ENCODE assay signal across 8 mouse cellular contexts in genomic region chr11:4096054-4096984, GRCm38 (mm10). TPM values are rescaled to one million over a fixed set of nuclear protein-coding genes. Genes with fewer than 3 reads are reported as not detected.
DNase-seq lines count a peak whose midpoint lies in the region; ATAC-seq and TF ChIP-seq lines count a peak whose summit lies in the region.

No protein-coding gene starts in this region.

- peaks cover 4 to 5% of the 10 kb centered on the region in 2 experiments; a peak in 2 of 4 replicates for H3K4me1 ChIP-seq in ES-E14 (ENCODE audit: control insufficient read depth in 2 of 2, insufficient read depth in 2 of 2, low read length in 2 of 2, poor library complexity in 1 of 2)
- H3K4me1 ChIP-seq in forebrain, embryonic 15.5 days, result peaks cover 27% of the 10 kb centered on the region
- peaks cover 5% of the 10 kb centered on the region for H3K4me1 ChIP-seq in lung, adult 2 months (ENCODE audit: control insufficient read depth, insufficient read depth, low read length)

- peak; percentile 95; the same call in 1 of the 2 replicates for TF ChIP-seq POLR2A in lung, adult 2 months (IDR thresholded peaks at IDR 0.05; ENCODE audit: borderline replicate concordance, extremely low read depth, low read depth, low read length)

- peak overlapping the region; percentile 83 for H3K9ac ChIP-seq in ES-E14 (ENCODE audit: insufficient read depth, low read depth, low read length, poor library complexity, severe bottlenecking)
- peak overlapping the region; percentile 78 for H3K9ac ChIP-seq in forebrain, embryonic 15.5 days (replicated peaks)

- no peaks in the 10 kb centered on the region for H3K9me3 ChIP-seq in ES-E14 (ENCODE audit: control insufficient read depth, insufficient read depth, low read depth, low read length)
- H3K9me3 ChIP-seq in forebrain, embryonic 15.5 days, result no peaks in the 10 kb centered on the region

- intact Hi-C loops in heart, postnatal 25 days (cut with DNase I), result no loop called here

- in situ Hi-C loops in ES-E14 (cut with MboI; ENCODE audit: low sequenced_read_pairs in 2 of 2, unreplicated experiment in 2 of 2), result no loop called here

- 2% methylated on average over 45 of the region's 45 CpGs for WGBS in forebrain, embryonic 15.5 days
- WGBS in lung, adult 2 months, result 3% methylated on average over 45 of the region's 45 CpGs

- peak overlapping the region; percentile 74; the same call in 1 of the 2 replicates for H3K27ac ChIP-seq in ES-E14 (ENCODE audit: insufficient read depth, low read depth, low read length, poor library complexity, severe bottlenecking)
- H3K27ac ChIP-seq in forebrain, embryonic 15.5 days (replicated peaks), result peak overlapping the region; percentile 88

- peak; percentile 99 for DNase-seq in ES-E14 (ENCODE audit: low read depth, low spot score)
- DNase-seq in cerebellum, adult 11-12 months, result peak; percentile 99
- peak; percentile 98 for DNase-seq in heart, postnatal 25 days (ENCODE audit: low spot score)
- DNase-seq in layer of hippocampus, adult 18-20 months (ENCODE audit: low spot score in 2 of 2), result peak; percentile 98 to 99
- peak; percentile 95 for DNase-seq in lung, adult 2 months
- DNase-seq in thymus, adult 18-20 months, result peak; percentile 92 to 96

- peak overlapping the region; percentile 78 to 92 for H3K4me3 ChIP-seq in ES-E14 (ENCODE audit: insufficient read depth in 1 of 2, low read depth in 1 of 2, low read length in 2 of 2, poor library complexity in 1 of 2, severe bottlenecking in 1 of 2)
- peak overlapping the region; percentile 50 for H3K4me3 ChIP-seq in forebrain, embryonic 15.5 days
- peak overlapping the region; percentile 62 for H3K4me3 ChIP-seq in lung, adult 2 months (replicated peaks; ENCODE audit: extremely low read depth, low read depth, low read length)

- ATAC-seq in forebrain, embryonic 15.5 days (replicated peaks), result peak; percentile 97
- ATAC-seq in neutrophil, adult 5-6 weeks (ENCODE audit: extremely low read depth, insufficient number of reproducible peaks, low FRiP score, poor library complexity, severe bottlenecking), result peak; percentile 90

- peak overlapping the region; percentile 79 for H3K4me2 ChIP-seq in forebrain, embryonic 15.5 days (replicated peaks)

- peaks cover 13% of the 10 kb centered on the region; the same call in 1 of the 2 replicates for H3K36me3 ChIP-seq in ES-E14 (ENCODE audit: control insufficient read depth, insufficient read depth, low read length, poor library complexity, severe bottlenecking)
- H3K36me3 ChIP-seq in forebrain, embryonic 15.5 days, result no peaks in the 10 kb centered on the region

- no peaks in the 10 kb centered on the region for H3K27me3 ChIP-seq in forebrain, embryonic 15.5 days

- no peak for TF ChIP-seq CTCF in lung, adult 2 months (IDR thresholded peaks at IDR 0.05; ENCODE audit: insufficient read depth, low read length)

TF ChIP-seq in ES-E14, 5 proteins besides CTCF, POLR2A, EP300 and RAD21:
- TF ChIP-seq MAFK (IDR thresholded peaks at IDR 0.05; ENCODE audit: insufficient read depth, low read depth, low read length), result no peak
- peak; percentile 99 for TF ChIP-seq CHD2 (IDR thresholded peaks at IDR 0.05; ENCODE audit: low read depth, low read length)
- TF ChIP-seq HCFC1 (IDR thresholded peaks at IDR 0.05; ENCODE audit: borderline replicate concordance, insufficient read depth, low read length), result peak; percentile 92
- no peak for TF ChIP-seq ZNF384 (IDR thresholded peaks at IDR 0.05; ENCODE audit: low read depth, low read length)
- no peak for TF ChIP-seq ZC3H11A (IDR thresholded peaks at IDR 0.05; ENCODE audit: borderline replicate concordance, low read depth, low read length)

RNA-seq across cellular contexts. Expression of gene Mtfp1, which starts 1.1 kb away (rescaled TPM):
- 12.7 and 20.5 TPM in 2 replicates for total RNA-seq in ES-E14 (2012; rRNA removed)
- polyA plus RNA-seq in forebrain, embryonic 15.5 days (2015; fragmentation: Nextera tagmentation; extraction: Ambion mirVana), result 7.3 and 7.7 TPM in 2 replicates
- 100 to 1,000 TPM; 142 to 144 TPM for total RNA-seq in heart, postnatal 25 days (2021)
- 100 to 1,000 TPM; 118 to 123 TPM for total RNA-seq in layer of hippocampus, adult 18-20 months (2021)
- 8.9 TPM in 2 replicates for polyA plus RNA-seq in lung, adult 2 months (2012; rRNA removed)
- 1.8 TPM in 1 of 2 replicates, not detected in the other for total RNA-seq in neutrophil, adult 5-6 weeks (2017)

RNA-seq across cellular contexts. Expression of gene Sec14l2, which starts 26.9 kb away (rescaled TPM):
- total RNA-seq in ES-E14 (2012; rRNA removed), result 7.9 and 9.0 TPM in 2 replicates
- polyA plus RNA-seq in forebrain, embryonic 15.5 days (2015; fragmentation: Nextera tagmentation; extraction: Ambion mirVana), result 1.5 and 2.4 TPM in 2 replicates
- total RNA-seq in heart, postnatal 25 days (2021), result 1 to 10 TPM in 1 of 2 experiments, under 1 TPM in 1; 0.73 to 1.1 TPM
- total RNA-seq in layer of hippocampus, adult 18-20 months (2021), result 10 to 100 TPM; 57.7 to 61.3 TPM
- 8.2 and 10.7 TPM in 2 replicates for polyA plus RNA-seq in lung, adult 2 months (2012; rRNA removed)
- total RNA-seq in neutrophil, adult 5-6 weeks (2017), result 0.47 TPM in 1 of 2 replicates, not detected in the other

RNA-seq across cellular contexts. Expression of gene Sec14l3, which starts 31.7 kb away (rescaled TPM):
- 0.22 and 0.26 TPM in 2 replicates for total RNA-seq in ES-E14 (2012; rRNA removed)
- polyA plus RNA-seq in forebrain, embryonic 15.5 days (2015; fragmentation: Nextera tagmentation; extraction: Ambion mirVana), result 0.75 and 0.91 TPM in 2 replicates
- total RNA-seq in heart, postnatal 25 days (2021), result not detected
- total RNA-seq in layer of hippocampus, adult 18-20 months (2021), result 1 to 10 TPM in 1 of 2 experiments, under 1 TPM in 1; 0.74 to 1.5 TPM
- polyA plus RNA-seq in lung, adult 2 months (2012; rRNA removed), result 565 and 735 TPM in 2 replicates
- total RNA-seq in neutrophil, adult 5-6 weeks (2017), result not detected in 2 replicates

RNA-seq across cellular contexts. Expression of gene Rnf215, which starts 38.7 kb away (rescaled TPM):
- 19.5 and 28.8 TPM in 2 replicates for total RNA-seq in ES-E14 (2012; rRNA removed)
- polyA plus RNA-seq in forebrain, embryonic 15.5 days (2015; fragmentation: Nextera tagmentation; extraction: Ambion mirVana), result 47.2 and 49.7 TPM in 2 replicates
- total RNA-seq in heart, postnatal 25 days (2021), result 10 to 100 TPM; 13.2 to 13.8 TPM
- 10 to 100 TPM; 27.1 to 27.5 TPM for total RNA-seq in layer of hippocampus, adult 18-20 months (2021)
- 60.6 and 69.2 TPM in 2 replicates for polyA plus RNA-seq in lung, adult 2 months (2012; rRNA removed)
- total RNA-seq in neutrophil, adult 5-6 weeks (2017), result 32.2 and 39.6 TPM in 2 replicates

Comparison
In these comparisons a context has a peak if more than half of its experiments do, and no peak if none do; other contexts are left out.
1. Peak in every context shown above with its lines: DNase-seq, ATAC-seq, H3K4me3 ChIP-seq and H3K27ac ChIP-seq.